Mouse (Mus musculus): ENCODE results near the gene Slx1b.
A peak's percentile ranks its signal among the peaks of the same experiment; 100 is the strongest.

Slx1b gene

DNA sequence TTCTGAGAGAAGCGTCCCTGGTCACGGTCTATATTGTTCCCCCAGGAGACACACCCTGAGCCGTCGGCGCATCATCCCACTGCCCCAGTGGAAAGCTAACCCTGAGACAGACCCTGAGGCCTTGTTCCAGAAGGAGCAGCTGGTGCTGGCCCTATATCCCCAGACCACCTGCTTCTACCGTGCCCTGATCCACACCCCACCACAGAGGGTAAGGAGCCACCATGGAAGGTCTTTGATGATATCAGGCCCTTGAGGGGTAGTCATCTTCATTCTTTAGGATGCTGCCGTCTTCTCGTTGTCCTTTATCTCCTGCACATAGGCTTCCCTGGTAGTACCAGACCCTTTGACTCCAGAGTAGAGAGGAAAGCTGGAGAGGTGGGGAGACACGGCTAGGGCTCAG, 23.5 kb downstream of the Slx1b start:
- no peak for DNase-seq

DNA sequence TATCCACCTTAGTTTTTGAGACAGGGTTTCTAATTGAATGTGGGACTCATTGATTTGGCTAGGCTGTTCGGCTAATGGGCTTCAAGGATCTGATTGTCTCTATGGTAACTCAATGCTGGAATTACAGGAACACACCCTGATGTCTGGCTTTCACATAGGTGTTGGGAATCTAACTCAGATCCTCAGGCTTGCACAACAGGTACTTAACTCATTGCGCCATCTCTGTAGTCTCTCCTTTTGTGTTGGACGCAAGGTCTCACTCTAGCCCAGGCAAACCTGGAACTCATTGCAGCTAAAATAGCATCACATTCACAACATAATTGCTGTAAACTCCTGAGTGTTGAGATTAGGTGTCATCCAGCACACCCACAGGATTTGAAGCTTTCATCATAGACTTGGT, 25.4 kb downstream of the Slx1b start:
- no peak for DNase-seq

GRCm38 (mm10) chr7:126668452-126668851, 27.1 kb downstream of the Slx1b start:
- peak; percentile 39 for DNase-seq

DNA sequence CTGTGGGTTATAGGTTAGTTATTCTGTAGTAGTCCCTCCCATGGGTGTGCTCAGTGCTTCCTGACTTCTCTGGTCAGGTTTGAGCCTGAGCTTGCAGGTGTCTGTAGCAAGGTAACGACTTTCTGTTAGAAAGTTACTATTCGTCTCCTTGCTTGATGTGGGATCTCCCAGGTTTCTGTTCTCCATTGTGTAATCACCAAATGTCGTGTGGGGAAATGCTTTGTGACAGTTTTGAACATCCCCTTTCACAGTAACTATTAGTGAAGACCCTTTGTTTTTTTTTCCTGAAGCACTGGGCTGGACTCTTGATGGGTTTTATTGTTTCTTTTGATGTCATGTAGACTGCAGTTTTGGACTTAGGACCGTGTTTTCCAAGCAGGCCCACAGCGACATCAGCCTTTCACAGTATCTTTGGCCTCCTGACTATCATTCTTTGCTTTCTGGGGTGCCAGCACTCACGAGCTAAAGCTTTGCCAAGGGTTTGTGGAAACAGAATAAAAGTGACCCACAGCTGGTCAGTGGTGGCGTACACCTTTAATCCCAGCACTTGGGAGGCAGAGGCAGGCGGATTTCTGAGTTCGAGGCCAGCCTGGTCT, 28.0 kb downstream of the Slx1b start:
- no peak for DNase-seq

DNA sequence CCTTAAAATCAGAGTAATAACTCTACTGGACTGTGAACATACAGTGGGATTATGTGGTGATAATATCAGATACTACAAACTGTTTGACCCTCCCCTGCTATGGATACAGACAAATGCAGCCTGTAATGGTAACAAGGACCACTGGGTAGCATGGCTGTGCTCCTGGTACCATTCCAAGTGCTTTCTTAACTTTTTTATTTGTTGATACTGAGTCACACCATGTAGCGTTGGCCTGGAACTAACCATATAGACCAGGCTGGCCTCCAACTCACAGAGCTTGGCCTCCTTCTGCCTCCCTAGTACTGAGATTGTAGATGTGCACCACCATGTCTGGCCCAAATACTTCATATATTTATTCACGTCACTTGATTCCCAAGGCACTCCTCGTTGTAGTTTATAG, 30.3 kb downstream of the Slx1b start:
- DNase-seq = peak; percentile 65

DNA sequence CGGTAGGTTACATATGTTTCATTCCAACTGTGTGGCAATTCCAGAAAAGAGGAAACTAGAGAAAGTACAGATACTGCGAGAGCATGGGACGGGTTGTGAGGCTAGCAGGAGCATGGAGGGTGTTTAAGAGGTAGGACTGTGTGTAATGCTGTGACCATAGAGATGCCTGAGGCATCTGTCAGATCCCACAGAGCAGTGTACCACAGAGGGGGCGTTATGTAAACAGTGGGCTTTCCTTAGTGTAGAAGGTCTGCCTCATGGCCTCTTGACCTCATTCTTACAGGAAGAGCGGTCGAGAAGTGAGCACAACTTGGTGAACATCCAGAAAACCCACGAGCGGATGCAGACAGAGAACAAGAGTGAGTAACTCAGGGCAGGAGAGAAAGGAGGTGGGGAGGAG, 31.9 kb downstream of the Slx1b start:
- DNase-seq = peak; percentile 45

- DNase-seq = no peak
Observed at GRCm38 (mm10) chr7:126659771-126660170, 35.8 kb downstream of the Slx1b start.

DNA sequence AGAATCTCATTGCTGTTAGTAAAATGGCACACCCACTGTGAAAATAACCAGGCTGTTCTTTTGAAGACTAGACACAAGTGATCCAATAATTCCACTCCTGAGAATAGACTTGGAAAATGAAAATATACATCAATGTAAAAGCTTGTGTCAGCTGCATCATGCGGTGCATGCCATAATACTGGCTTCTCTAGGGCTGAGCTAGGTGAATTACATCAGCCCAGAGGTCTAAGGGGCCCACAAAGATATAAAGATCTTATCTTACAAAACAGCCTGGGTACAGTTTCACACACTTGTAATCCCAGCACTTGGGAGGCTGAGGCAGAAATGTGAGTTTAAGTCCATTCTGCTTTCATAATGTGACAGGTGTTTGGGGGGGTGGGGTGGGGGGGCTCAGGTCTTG, 38.1 kb downstream of the Slx1b start:
- DNase-seq = no peak

GRCm38 (mm10) chr7:126655695-126656094, 39.9 kb downstream of the Slx1b start:
- DNase-seq = no peak

DNA sequence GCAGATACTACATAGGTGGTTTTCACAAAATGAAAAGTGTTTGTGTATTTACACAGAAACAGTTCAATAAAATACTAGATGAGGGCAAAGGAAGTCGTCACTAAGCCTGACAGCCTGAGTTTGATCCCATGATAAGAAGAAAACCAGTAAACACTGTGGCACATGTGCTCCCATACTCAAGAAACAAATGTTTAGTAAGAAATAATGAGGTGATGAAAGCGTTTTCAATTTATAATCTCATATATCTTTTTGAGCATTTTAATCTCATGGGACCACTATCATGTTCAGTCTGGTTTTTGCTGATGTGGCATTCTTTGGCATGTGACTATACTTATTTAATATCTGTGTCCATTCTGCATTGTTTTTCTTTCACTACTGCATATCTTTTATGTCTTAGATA, 41.6 kb downstream of the Slx1b start:
- no peak for DNase-seq

- DNase-seq = no peak
Observed at GRCm38 (mm10) chr7:126650852-126651251, 44.7 kb downstream of the Slx1b start.

GRCm38 (mm10) chr7:126649231-126650051, 46.1 kb downstream of the Slx1b start, which contains the start of gene Sgf29:
Sgf29 (plus strand) TSS chr7:126649309.
- peak; percentile 95 for DNase-seq

DNA sequence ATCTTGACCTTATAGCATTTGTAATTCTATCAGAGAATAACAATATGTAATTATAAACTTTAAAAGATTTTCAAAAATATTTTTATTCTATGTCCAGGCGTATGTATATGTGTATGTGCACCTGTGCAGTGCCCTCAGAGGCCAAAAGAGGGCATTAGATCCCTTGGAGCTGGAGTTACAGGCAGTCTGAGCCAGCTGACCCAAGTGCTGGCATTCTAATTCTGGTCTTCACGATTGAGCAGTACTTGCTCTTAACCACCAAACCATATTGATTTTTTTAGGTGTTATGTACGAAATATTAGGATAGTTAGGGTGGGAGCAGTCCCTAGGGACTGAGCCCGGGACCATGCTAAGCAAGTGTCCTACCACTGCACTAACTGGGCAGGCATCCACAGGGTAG, 47.1 kb downstream of the Slx1b start:
- DNase-seq = no peak

DNA sequence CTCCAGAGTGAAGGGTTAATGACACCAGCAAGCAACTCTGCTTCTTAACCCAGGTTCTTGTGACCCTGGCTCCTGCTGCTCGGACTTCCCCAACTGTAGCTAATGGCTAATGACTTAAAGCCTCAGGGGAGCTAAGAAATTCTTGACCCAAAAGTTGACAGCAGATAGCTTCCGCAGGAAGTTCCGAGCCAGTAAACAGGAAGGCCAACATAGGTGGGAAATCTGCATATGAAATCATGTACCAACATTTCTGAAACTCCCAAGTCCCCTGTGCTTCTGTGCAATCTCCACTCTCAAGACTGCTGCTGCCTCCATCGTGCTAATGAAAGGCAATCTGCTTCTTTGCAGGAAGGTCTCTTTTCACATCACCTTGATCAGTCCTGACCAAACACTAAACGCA, 49.9 kb downstream of the Slx1b start:
- no peak for DNase-seq

DNA sequence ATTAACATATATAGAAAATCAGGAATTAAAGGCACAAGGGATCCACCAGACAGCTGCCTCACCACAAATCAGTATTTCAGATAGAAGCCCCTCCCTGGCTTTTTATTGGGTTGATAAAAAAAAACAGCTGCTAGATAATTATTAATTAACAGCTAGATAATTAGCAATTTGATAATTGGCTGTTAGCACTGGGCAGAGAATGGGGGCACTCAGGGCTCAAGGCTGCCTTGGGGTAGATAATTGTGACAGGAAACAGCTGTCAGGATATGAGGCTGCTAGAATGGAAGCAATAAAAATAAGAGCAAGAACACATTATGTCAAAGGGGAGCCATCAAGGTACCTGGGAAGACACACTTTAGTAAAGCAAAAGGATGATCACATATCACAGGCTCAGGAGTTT, 50.7 kb downstream of the Slx1b start:
- DNase-seq = no peak

- DNase-seq = no peak
Observed at GRCm38 (mm10) chr7:126644345-126644744, 51.2 kb downstream of the Slx1b start.

GRCm38 (mm10) chr7:126643244-126643617, 52.4 kb downstream of the Slx1b start:
- DNase-seq = peak; percentile 73

- no peak for DNase-seq
Observed at GRCm38 (mm10) chr7:126642545-126643243, 52.9 kb downstream of the Slx1b start.

Data from lung, postnatal 10 days (tissue).